Mouse (Mus musculus) kidney, adult 9 months (tissue): ENCODE data around the gene Olfr1272.
"Not testable (repeated sequence)": the region's sequence is repeated elsewhere in the genome, so short reads cannot be mapped to it uniquely, and the experiment has no call there.

Experiments
- DNase-seq: peaks from one replicate; pipeline ENCODE4 v3.0.0; 2022

Olfr1272 gene

DNA sequence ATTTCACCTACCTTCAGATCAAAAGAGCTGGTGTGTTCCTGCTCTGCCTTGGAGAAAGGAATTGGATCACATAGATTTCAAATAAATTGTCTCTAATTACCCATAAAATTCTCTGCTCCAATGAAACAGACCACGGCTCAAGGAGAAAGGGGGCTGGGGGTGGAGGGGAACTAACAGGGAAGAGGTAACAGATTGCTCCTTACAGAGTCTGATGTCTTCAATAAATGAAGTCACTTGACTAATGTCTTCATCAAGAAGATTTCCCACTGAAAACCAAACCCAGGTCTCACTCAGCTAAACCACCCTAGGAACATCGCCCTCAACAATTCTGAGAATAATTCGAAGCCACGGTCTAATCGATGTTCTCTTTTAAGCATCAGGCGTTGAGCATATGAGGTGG lies at the start of gene Olfr1272:
TSS of gene Olfr1272 (minus strand) at position 101 of the 400 bp plus-strand sequence.
- DNase-seq: no peak

DNA sequence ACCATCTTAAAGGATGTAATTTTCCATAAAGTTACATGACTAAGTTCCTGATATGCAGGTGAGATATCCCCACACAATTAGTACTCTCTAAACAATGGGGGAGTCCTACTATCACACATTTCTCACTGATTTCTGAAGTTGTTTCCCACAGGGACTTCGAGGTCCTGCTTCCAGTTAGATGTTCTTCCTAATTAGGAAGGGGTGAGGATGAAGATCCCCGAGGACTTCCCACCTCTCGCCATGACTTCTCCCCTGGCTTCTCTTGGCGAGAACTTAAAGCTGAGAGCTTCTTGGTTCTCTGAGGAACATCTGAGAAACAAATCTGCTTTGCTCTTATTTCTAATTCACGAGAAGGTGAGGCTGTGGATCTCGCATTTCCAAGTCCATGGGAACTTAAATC lies 29.3 kb upstream of the Olfr1272 start, which contains the start of gene Gm13769:
TSS of gene Gm13769 (plus strand) at position 301 of the 400 bp plus-strand sequence.
- not testable (repeated sequence) for DNase-seq

DNA sequence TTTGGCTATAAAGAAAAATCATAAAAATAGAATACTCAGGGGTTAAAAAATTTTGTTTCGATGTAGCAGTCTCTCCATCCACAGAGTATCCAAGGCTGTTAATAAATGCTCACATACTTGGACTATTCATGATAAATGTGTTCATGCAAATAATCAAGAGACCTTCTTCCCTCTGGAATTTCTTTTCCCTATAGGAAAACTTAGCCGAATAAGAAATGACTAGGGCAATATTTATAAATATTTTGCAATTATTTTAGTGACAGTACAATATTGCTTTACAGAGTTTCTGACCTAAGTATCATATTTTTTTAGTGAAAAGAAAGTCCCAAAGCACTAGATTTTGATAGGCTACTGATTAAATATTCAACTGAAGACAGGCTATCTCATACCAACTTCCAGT lies 21.7 kb downstream of the Olfr1272 start, which contains the start of gene Olfr1271:
TSS of gene Olfr1271 (minus strand) at position 101 of the 400 bp plus-strand sequence.
- DNase-seq: no peak

DNA sequence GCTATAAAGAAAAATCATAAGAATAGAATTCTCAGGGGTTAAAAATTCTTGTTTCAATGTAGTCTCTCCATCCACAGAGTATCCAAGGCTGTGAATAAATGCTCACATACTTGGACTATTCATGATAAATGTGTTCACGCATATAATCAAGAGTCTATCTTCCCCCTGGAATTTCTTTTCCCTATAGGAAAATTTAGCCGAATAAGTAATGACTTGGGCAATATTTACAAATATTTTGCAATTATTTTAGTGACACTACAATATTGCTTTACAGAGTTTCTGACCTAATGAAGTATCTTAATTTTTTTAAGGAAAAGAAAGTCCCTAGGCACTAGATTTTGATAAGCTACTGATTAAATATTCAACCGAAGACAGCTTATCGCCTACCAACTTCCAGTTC lies 35.1 kb downstream of the Olfr1272 start, which contains the start of gene Olfr142:
TSS of gene Olfr142 (minus strand) at position 101 of the 400 bp plus-strand sequence.
- no peak for DNase-seq
